Mouse (Mus musculus): ENCODE measurements around the gene Nr1h4. TPM values are rescaled to one million over a fixed set of nuclear protein-coding genes. Genes with fewer than 3 reads are reported as not detected.
"Not testable (repeated sequence)": the region's sequence is repeated elsewhere in the genome, so short reads cannot be mapped to it uniquely, and the experiment has no call there.

Nr1h4 gene
- total RNA-seq (2021): under 1 TPM in 1 of 2 experiments, not detected in 1; 0.19 TPM
- long read RNA-seq, experiment 1: 0 reads
- long read RNA-seq, experiment 2, partial matches to known transcripts: 0 of 1 reads
- long read RNA-seq, experiment 2, other reads (novel, unspliced or antisense): 1 of 1 reads

GRCm38 (mm10) chr10:89532929-89533727, at the start of gene Nr1h4:
Gene Nr1h4 (minus strand): TSS chr10:89533585.
- no peak for DNase-seq (ENCODE audit: low spot score)

- no peak for DNase-seq (ENCODE audit: low spot score)
Observed at GRCm38 (mm10) chr10:89578801-89579200, 45.4 kb upstream of the Nr1h4 start.

- no peak for DNase-seq (ENCODE audit: low spot score)
Observed at GRCm38 (mm10) chr10:89577666-89578065, 44.3 kb upstream of the Nr1h4 start.

- no peak for DNase-seq (ENCODE audit: low spot score)
Observed at GRCm38 (mm10) chr10:89573421-89573820, 40.0 kb upstream of the Nr1h4 start.

- DNase-seq (ENCODE audit: low spot score): no peak
Observed at GRCm38 (mm10) chr10:89572946-89573345, 39.6 kb upstream of the Nr1h4 start.

- no peak for DNase-seq (ENCODE audit: low spot score)
Observed at GRCm38 (mm10) chr10:89567391-89567790, 34.0 kb upstream of the Nr1h4 start.

GRCm38 (mm10) chr10:89565301-89566022, 32.1 kb upstream of the Nr1h4 start:
- DNase-seq (ENCODE audit: low spot score): no peak

GRCm38 (mm10) chr10:89562113-89562512, 28.7 kb upstream of the Nr1h4 start:
- DNase-seq (ENCODE audit: low spot score): no peak

GRCm38 (mm10) chr10:89559351-89559750, 26.0 kb upstream of the Nr1h4 start:
- no peak for DNase-seq (ENCODE audit: low spot score)

- not testable (repeated sequence) for DNase-seq (ENCODE audit: low spot score)
Observed at GRCm38 (mm10) chr10:89554885-89555284, 21.5 kb upstream of the Nr1h4 start.

- not testable (repeated sequence) for DNase-seq (ENCODE audit: low spot score)
Observed at GRCm38 (mm10) chr10:89553855-89554254, 20.5 kb upstream of the Nr1h4 start.

GRCm38 (mm10) chr10:89553015-89553414, 19.6 kb upstream of the Nr1h4 start:
- no peak for DNase-seq (ENCODE audit: low spot score)

GRCm38 (mm10) chr10:89551657-89552056, 18.3 kb upstream of the Nr1h4 start:
- no peak for DNase-seq (ENCODE audit: low spot score)

GRCm38 (mm10) chr10:89548028-89548427, 14.6 kb upstream of the Nr1h4 start:
- DNase-seq (ENCODE audit: low spot score): no peak

GRCm38 (mm10) chr10:89546989-89547388, 13.6 kb upstream of the Nr1h4 start:
- no peak for DNase-seq (ENCODE audit: low spot score)

GRCm38 (mm10) chr10:89543867-89544266, 10.5 kb upstream of the Nr1h4 start:
- no peak for DNase-seq (ENCODE audit: low spot score)

- no peak for DNase-seq (ENCODE audit: low spot score)
Observed at GRCm38 (mm10) chr10:89542321-89542720, 8.9 kb upstream of the Nr1h4 start.

GRCm38 (mm10) chr10:89532451-89532850, 934 bp downstream of the Nr1h4 start:
- no peak for DNase-seq (ENCODE audit: low spot score)

GRCm38 (mm10) chr10:89531976-89532375, 1.4 kb downstream of the Nr1h4 start:
- no peak for DNase-seq (ENCODE audit: low spot score)

- DNase-seq (ENCODE audit: low spot score): no peak
Observed at GRCm38 (mm10) chr10:89531194-89531634, 2.2 kb downstream of the Nr1h4 start.

GRCm38 (mm10) chr10:89527054-89527453, 6.3 kb downstream of the Nr1h4 start:
- DNase-seq (ENCODE audit: low spot score): peak; percentile 65

GRCm38 (mm10) chr10:89525823-89526222, 7.6 kb downstream of the Nr1h4 start:
- DNase-seq (ENCODE audit: low spot score): no peak
